Mouse (Mus musculus): ENCODE results near the gene Tfip11.
A peak's percentile ranks its signal among the peaks of the same experiment; 100 is the strongest.

Gene Tfip11

DNA sequence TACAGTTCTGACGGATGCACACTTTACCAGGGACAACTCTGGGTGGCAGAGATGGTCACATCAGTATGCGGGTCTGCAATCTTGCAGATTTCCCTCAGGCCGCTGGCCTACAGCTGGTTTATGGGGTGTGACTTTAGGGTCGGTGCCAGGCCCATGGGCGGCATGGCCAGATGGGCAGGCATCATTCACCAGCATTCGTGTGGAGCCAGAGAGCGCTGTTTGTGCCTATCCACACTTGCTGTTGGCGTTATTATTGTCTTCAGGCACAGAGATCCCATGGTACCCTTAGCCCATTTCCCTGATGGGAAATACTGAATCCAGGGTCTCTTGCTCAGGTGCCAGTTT, 35.6 kb upstream of the Tfip11 start:
- no peak for DNase-seq

DNA sequence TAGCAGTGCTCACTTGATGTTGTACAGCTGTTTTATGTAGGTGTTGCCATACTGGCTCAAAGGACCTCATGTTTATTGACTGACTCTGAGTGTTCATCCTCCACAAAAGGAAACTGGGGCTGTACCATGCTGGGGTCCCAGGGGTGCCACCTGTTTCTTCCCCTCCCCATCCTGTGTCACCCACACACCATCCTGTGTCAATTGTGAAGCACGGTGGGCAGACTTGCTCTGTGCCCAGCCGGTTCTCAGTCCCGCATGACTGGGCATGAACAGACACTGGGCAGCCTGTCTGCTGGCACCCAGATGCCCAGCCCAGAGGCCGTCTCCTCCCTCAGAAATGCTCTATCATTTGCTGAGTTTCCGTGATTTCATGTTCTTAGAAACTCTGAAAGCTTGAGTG, 34.3 kb upstream of the Tfip11 start:
- DNase-seq = no peak

DNA sequence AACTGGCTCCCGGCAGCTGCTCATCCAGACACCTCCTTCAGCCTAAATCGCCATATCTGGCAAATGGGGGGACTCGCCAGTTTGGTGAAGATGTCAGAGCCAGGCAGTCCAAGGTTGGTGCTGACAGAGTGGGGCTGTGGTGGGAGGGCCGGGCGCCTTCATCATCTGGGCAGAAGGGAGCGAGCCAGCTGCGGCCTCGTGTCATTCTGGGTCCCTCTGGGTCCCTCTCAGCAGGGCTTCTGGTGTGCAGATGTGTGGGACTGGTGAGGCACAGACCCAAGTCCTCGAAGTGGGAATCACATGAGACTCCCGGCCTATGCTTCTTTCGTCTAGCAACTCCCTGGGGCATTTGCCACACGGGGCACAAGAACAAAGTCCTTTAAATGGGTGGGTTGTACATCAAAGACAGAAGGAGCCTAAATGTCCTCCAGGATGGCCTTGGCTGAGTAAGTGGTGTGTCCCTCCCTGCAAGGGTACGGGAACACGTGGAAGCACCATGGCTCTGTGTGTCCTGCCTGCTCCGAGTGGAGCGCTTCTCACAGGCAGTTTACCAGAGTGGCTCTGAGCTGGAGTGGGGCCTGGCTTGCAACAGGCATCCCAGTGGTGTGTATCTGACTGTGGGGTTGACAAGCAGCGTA, 33.7 kb upstream of the Tfip11 start:
- DNase-seq = no peak

DNA sequence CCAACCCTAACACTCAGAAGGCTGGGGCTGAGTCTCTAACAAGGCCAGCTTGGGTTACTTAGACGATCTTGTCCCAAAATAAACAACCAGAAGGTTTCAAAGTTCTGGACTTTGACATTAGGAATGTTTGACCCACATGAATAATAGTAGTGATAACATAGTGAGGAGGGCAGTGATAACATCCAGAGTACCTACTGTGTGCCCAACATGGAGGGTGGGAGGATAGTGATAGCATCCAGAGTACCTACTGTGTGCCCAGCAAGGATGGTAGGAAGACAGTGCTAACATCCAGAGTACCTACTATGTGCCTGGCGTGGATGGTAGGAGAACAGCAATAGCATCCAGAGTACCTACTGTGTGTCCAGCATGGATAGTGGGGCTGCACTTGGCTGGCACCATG, 32.4 kb upstream of the Tfip11 start:
- DNase-seq = no peak

DNA sequence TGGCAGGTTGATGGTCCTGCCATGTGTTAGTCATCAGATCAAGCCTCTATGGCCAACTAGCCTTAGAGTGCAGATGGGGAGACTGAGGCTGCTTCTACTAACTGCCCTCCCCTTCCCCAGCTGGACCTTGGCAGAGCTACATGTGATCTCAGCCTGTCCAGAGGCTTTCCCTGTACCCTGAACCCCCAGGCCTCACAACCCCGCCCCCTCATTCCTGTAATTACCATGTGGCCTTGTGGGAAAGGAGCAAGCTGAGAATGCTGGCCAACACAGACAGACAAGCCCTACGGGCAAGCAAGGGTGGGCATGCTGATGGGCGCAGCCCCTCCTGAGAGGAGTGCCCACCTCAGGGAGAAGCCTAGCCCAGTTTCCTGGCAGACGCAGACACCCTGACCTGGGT, 31.5 kb upstream of the Tfip11 start:
- DNase-seq = no peak

DNA sequence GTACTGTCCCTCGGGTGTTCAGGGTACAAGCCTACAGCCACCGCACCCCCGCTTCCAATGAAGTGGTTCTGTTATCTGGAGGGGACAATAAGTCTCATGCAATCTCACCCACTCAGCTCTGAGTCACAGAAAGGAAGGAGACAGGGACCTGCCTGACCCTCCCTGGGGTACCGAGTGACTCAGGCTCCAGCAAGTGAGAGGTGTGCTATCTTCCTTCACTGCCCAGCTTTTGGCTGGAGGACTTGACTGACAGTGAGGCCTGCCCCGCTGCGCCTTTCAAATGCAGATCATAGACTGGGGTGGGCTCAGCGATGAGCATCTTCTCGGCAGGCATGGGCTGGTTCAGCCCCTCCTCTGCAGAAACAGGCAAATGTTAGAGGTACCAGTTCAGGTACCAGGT, 31.0 kb upstream of the Tfip11 start:
- peak; percentile 39 for DNase-seq

DNA sequence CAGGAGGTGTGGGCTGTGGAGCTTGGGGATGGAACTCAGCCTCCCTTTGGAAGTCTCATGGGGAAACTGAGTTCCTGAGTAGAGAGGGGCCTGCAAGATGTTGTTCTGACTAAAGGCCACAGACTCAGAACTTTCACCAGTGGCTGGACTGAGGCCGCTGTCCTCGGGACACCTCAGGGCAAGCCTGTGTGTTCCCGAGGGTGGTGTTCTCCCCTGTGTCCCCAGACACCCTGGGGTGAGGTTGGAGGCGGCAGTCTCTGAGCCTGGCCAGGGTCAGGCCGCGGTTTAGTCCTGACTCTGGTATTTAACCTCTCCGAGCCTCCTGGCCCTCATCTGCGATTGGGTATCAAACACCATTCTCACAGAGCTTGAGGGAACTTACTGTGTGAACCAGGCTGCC, 30.6 kb upstream of the Tfip11 start:
- no peak for DNase-seq

DNA sequence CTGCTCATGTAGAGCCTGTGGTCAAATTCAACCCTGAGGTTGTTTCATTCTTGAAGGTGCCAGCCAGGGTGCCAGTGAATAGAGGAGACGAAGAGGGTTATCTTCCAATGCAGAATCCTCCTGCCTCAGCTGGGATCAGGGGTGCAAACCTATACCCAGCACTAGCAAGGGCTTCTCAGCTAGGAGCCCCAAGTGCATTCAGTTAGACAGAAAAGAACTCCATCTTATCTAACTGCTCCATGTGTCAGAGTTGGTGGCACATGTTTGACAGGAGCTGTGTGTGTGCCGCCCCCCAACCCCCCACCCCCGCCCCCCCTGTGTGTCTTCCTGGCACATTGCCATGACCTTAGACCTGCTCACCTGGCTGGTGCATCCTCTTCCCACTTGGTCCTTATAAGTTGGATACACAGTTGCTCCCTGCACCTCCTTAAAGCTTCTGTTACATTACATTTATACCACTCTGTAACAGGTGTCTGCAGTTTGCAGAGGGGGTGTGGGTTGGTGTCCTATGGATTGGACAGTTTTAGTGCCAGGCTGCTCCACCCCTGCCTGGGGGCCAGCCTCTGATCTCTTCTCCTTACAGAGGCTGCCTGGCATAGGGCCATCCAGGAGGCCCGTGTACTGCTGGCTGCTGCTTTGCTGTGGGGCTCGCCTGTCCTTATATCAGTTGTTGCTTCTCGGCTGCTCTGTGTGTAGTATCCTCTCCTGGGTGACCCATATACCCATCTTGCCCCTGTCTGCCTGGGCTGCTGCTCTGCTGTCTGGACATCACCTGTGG, 29.6 kb upstream of the Tfip11 start:
- peak; percentile 40 for DNase-seq

DNA sequence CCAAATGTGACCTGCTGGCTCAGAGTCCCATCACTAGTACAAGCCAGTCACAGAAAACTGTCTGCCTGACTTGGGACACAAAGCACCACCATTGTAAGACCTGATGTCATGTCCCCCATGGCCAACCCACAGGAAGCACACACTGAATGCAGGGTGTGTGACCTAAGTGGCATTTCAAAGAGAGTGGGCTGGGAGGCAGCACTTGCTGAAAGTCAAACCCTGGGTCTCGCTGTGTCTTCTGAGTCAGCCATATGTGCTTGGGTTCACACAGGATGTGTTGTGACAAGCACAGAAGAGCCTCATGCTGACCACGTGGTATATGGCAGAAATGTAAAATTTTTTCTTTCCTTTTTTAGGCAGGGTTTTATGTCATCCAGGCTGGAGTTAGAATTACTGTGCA, 28.9 kb upstream of the Tfip11 start:
- no peak for DNase-seq

DNA sequence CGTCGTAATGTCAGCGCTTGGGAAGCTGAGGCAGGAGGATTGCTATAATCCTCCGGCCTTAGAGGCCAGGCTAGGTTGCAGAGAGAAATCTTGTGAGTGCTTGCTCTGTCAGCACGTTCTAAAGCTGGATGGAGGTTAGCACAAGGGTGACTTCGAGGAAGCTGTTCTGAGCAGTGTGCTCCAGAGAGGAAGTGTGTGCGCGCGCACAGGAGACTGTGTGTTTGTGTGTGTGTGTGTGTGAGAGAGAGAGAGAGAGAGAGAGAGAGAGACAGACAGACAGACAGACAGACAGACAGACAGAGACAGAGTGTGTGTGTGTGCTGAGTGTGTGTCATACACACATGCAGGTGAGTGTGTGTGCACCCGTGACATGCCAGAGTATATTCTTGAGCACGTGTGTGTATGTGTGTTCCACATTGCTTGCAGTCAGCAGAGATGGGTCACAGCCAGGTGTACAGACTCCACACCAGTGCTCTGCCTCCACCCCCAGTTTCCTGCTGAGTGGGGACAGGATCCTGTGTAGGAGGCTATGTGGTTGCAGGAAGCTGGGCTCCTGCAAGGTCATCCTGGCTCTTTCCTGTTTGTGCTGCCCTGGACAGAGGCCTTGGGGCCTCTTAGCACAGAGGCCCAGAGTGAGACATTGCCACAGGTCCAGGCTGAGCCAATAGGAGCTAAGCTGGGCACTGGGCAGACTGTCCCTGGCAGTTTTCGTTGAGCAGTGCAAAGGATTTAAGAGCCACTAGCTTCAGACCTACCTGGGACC, 27.8 kb upstream of the Tfip11 start:
- peak; percentile 40 for DNase-seq

DNA sequence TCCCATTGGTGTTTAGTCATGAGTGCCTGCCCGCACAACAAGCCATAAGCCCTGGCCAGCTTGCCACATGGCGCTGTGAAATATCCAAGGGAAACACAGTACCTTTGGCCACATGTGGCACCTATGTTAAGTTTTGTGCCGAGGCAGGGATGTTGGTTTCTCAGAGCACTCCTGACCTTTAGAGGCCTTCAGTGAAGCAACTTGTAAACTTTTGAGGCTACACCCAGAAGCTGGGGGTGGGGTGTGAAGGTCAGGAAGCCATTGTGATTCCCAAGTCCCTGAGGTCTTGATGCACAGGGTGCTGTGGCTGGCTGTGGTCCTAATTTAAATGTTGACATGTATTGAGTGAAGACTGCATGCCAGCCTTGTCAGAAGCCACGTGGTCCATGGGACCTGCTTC, 26.8 kb upstream of the Tfip11 start:
- no peak for DNase-seq

DNA sequence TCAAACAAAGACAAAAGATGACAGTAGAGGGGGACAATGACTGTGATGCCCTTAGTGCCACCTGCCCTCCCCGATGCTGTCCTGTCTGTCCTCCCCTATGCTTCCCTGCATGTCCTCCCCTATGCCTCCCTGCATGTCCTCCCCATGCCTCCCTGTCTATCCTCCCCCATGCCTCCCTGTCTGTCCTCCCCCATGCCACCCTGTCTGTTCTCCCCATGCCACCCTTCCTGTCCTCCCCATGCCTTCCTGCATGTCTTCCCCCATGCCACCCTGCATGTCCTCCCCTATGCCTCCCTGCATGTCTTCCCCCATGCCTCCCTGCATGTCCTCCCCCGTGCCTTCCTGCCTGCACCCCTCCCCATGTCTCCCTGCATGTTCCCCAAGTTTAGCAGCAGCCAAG, 26.0 kb upstream of the Tfip11 start:
- DNase-seq = no peak

DNA sequence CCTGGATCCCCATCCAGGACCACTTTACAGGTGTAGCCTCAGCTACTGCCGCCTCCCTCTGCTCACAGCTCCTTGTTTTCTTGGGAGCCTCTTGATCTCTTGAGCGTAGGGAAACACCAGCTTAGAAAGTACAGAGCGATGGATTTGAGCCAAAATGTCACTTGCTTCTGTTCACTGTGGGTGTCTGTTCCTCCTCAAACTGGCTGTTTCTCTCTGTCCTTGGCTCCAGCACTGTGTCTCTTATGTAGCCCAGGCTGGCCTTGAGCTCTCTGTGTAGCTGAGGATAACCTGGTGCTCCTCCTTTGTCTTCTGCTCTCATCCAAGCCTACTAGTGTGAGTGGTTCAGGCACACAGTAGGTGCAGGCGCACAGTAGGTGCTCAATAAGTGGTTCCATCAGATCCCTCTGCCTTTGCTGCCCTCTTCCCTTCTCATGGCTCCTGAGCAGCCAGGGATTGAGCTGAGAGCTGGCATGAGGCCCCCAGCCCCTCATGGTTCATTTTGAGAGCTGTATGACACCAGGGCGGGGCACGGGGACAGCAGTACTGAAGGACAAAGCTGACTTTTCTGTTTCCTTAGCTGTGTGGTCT, 25.3 kb upstream of the Tfip11 start:
- no peak for DNase-seq

DNA sequence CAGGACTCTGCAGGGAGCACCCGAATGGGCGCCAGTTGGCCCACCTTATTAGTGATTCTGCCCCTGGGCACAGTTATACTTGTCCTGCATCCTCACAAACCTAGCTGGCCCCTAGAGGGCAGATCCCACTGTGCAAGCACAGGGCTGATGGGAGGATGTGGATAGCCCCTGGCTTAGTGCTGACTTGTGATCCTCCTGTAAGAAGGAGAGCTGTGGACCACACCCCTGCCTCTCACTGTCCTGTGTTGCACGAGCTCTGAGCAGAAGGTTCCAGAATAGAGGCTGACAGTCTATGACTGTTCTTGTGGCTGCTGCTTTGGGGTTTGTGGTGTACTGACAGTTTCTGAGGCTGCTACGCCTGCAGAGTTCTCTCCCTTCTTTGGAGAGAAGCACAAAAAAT, 24.5 kb upstream of the Tfip11 start:
- DNase-seq = no peak

DNA sequence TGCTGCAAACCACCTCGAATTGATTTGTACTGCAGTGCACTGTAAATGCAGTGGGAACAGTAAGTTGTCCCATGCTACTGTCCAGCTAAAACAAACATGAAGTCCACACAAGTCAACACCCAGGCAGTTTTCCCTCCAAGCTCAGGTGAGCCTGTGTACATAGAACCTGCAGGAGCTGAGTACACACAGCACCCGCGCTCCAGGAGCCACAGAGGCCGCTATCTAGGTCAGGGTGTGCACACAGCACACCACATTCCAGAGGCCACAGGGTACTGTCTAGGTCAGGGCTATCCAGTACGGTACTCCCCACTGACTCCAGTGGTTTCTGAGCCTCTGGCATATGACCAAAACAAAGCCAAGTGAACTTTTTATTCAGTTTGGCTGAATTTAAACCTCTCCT, 23.8 kb upstream of the Tfip11 start:
- DNase-seq = peak; percentile 60

DNA sequence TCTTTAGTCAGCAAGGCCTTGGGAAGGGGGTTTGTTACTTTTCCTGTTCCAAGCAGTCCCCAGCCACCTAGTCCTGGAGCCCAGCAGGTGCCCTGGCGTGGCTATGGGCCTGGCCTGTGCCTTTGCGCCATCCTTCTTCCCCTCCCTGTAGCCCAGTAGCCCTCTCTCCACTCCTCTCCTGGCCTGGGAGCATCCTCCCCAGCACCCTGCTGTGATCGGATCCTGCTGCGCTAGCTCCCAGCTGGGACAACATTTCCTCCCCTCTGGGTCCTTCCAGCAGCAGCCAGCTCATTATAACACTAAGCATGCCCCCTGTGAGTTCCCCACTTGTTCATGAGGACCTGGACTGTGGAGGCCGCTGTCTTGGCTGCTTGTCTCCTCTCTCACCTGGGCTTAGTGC, 20.3 kb upstream of the Tfip11 start:
- no peak for DNase-seq

DNA sequence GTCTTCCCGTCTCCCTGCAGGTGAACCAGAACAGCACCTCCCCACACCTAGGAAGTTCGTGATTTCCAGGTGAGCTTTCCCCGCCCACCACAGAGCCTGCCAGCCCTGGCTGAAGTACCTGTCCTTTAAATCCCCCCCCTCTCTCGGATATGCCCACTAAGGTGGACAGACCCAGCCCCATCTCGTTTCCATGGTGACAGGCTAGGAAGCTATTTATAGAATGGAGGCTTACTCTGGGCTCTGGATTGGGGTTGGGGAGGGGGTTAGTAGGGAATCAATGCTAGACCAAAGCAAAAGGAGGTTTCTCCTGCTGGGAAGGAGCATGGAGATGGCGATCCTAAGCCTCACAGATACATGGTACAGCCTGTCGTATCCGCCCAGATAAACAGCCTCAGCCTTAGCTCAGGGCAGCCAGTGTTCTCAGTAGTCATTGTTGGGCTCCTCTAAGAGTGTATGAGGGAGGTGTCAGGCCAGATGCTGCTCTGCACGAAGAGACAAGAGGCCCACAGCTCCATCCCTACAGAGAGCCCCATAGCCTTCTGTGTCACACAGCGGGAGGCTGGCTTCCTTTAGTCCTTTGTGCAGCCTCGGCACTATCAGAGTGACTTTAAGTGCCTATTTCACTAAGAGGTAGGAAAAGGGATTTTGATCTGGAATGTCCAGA, 12.8 kb upstream of the Tfip11 start:
- no peak for DNase-seq

DNA sequence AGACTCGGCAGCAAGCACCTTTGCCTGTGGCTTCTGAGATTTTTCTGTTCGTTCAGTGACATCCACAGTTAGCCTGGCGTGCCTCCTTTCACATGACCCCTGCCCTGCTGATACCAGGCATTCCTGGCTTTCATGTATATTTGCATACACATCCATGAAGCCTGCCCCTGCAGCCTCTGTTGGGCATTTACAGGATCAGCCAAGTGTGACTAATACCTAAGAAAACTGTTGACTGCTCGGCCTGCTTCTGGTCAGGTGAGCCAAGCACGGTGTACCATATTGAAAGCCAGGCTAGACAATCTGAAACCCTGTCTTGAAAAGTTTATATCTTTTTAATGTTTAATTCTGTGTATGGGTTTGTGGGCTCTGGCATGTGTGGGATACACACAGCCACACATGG, 9.7 kb upstream of the Tfip11 start:
- DNase-seq = no peak

DNA sequence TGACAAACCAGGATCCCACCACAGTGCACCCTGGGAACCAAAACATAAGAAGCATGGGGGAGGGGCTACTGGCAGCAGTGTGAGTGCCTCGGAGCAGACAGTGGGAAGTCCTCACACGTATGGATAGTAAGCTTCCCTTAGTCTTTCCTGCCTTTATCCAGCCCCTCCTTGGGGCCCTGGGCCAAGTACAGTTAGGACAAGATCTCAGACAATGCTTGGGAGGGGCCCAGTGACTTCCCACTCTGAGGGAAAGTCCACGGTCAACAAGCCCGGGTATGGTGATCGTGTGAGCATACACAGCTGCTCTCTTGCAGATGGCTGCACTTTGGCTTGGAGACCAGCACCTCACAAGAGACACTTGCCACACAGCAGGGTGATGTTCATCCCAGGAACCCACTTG, 8.8 kb upstream of the Tfip11 start:
- DNase-seq = no peak

DNA sequence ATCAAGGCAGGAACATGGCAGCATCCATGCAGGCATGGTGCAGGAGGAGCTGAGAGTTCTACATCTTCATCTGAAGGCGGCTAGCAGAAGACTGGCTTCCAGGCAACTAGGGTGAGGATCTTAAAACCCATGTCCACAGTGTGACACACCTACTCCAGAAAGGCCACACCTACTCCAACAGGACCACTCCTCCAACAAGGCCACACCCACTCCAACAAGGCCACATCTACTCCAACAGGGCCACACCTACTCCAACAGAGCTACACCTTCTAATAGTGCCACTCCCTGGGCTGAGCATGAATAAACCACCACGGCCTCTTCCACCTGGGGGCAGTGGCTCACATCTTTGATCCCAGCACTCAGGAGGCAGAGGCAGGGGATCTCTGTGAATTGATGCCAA, 6.8 kb upstream of the Tfip11 start:
- peak; percentile 56 for DNase-seq

DNA sequence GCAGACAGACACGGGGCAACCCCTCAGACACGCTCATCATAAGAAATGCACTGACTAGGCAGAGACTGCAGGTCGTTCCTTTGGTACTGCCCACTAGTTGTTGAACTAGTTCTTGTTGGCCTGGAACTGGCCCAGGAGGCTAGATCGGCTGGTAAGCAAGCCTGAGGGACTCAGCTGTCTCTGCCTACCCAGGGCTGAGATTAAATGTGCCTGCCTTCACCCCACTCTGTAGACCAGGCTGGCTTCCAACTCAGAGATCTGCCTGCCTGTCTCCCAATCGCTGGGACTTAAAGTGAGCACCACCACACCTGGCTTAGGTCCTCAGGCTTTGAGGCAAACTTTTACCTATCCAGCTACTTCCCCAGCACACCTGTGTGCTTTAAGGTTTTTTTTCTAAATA, 5.8 kb upstream of the Tfip11 start:
- no peak for DNase-seq

DNA sequence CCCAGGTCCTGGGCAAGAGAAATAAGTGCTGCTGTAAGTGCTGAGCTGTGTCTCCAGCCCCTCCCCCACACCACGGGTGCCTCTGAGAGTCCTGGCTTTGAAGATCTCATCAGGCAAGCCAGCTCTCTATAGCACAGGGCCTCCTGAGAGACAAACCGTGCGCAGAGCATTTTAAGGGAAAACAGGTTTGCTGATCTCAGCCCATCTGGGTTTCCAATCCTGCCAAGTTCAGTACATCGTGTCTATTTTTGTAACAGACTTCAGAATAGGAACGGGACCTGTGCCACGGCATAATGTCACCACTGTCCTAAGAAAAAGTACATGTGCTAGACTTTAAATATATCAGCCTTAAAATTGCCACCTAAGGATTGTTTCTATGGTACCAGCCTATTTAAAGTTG, 5.2 kb upstream of the Tfip11 start:
- DNase-seq = no peak

DNA sequence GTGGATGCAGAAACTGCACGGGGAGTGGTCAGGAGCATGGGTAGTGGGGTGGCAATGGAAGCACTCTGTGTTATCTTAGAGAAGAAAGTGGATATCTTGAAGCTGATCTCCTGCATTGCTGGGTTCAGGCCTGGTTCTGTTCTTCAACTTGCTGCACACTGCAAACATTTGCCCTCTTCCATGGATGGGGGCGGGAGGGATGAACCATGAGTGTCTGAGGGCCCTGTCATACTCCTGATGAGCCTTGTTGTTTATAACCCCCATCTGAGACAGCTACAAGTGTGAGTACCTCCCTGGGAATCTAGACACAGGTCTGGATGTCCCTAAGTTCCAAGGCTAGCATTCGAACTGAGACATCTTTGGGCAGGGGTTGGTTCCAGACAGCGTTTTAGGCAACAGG, 4.8 kb upstream of the Tfip11 start:
- DNase-seq = no peak
